Mouse (Mus musculus): ENCODE measurements at regions not wholly inside any gene's neighbourhood (a gene's known extent, or its start where the extent isn't known, plus 50 kb on each side); places are given as distances from the start of the nearest gene placed in this dataset.
"Not testable (repeated sequence)": the region's sequence is repeated elsewhere in the genome, so short reads cannot be mapped to it uniquely, and the experiment has no call there.

- no peak for DNase-seq (ENCODE audit: low spot score in 2 of 2)
These were observed 172.5 kb downstream of the Msrb3 start for GRCm38 (mm10) chr10:120726369-120726768.

- DNase-seq (ENCODE audit: low spot score in 2 of 2): no peak
These were observed 176.9 kb downstream of the Msrb3 start for GRCm38 (mm10) chr10:120721956-120722532.

GRCm38 (mm10) chr10:120720981-120721380 lies 177.9 kb downstream of the Msrb3 start:
- no peak for DNase-seq (ENCODE audit: low spot score in 2 of 2)

- no peak for DNase-seq (ENCODE audit: low spot score in 2 of 2)
These were observed 178.8 kb downstream of the Msrb3 start for GRCm38 (mm10) chr10:120720061-120720460.

GRCm38 (mm10) chr10:120717159-120717567 lies 181.7 kb downstream of the Msrb3 start:
- DNase-seq (ENCODE audit: low spot score in 2 of 2): no peak

GRCm38 (mm10) chr10:120716391-120716790 lies 182.5 kb downstream of the Msrb3 start:
- no peak for DNase-seq (ENCODE audit: low spot score in 2 of 2)

GRCm38 (mm10) chr10:120707771-120708750 lies 190.8 kb downstream of the Msrb3 start:
- DNase-seq (ENCODE audit: low spot score in 2 of 2): no peak

GRCm38 (mm10) chr10:120706684-120707290 lies 192.1 kb downstream of the Msrb3 start:
- no peak for DNase-seq (ENCODE audit: low spot score in 2 of 2)

- peak; percentile 49 to 63 for DNase-seq (ENCODE audit: low spot score in 2 of 2)
These were observed 197.1 kb downstream of the Msrb3 start for GRCm38 (mm10) chr10:120701833-120702232.

- DNase-seq (ENCODE audit: low spot score in 2 of 2): no peak
These were observed 201.5 kb downstream of the Msrb3 start for GRCm38 (mm10) chr10:120697275-120697856.

GRCm38 (mm10) chr10:120696481-120696880 lies 202.4 kb downstream of the Msrb3 start:
- DNase-seq (ENCODE audit: low spot score in 2 of 2): no peak

- no peak for DNase-seq (ENCODE audit: low spot score in 2 of 2)
These were observed 204.4 kb downstream of the Msrb3 start for GRCm38 (mm10) chr10:120694472-120694871.

GRCm38 (mm10) chr10:120691451-120691850 lies 207.4 kb downstream of the Msrb3 start:
- peak; percentile 7 to 33 for DNase-seq (ENCODE audit: low spot score in 2 of 2)

- no peak for DNase-seq (ENCODE audit: low spot score in 2 of 2)
These were observed 209.9 kb upstream of the Hmga2 start for GRCm38 (mm10) chr10:120686123-120686522.

GRCm38 (mm10) chr10:120682021-120682420 lies 205.8 kb upstream of the Hmga2 start:
- DNase-seq (ENCODE audit: low spot score in 2 of 2): no peak

GRCm38 (mm10) chr10:120679982-120680381 lies 203.7 kb upstream of the Hmga2 start:
- DNase-seq (ENCODE audit: low spot score in 2 of 2): no peak

- DNase-seq (ENCODE audit: low spot score in 2 of 2): no peak
These were observed 202.0 kb upstream of the Hmga2 start for GRCm38 (mm10) chr10:120678277-120678676.

GRCm38 (mm10) chr10:120675369-120675768 lies 199.1 kb upstream of the Hmga2 start:
- no peak for DNase-seq (ENCODE audit: low spot score in 2 of 2)

- DNase-seq (ENCODE audit: low spot score in 2 of 2): no peak
These were observed 198.2 kb upstream of the Hmga2 start for GRCm38 (mm10) chr10:120674321-120675045.

GRCm38 (mm10) chr10:120667678-120668031 lies 191.4 kb upstream of the Hmga2 start:
- not testable (repeated sequence) for DNase-seq (ENCODE audit: low spot score in 2 of 2)

All from adrenal gland, postnatal 4 days (tissue).